Mouse (Mus musculus) midbrain, embryonic 12.5 days (tissue): ENCODE measurements around the gene Gm8122. TPM values are rescaled to one million over a fixed set of nuclear protein-coding genes. Genes with fewer than 3 reads are reported as not detected.
"Not testable (repeated sequence)": the region's sequence is repeated elsewhere in the genome, so short reads cannot be mapped to it uniquely, and the experiment has no call there.

Experiments used
- ATAC-seq: fragments of 200-750 bp; cut with Nextera tagmentation; 2 replicates; pipeline ENCODE4 v1.8.0; 2017; ENCODE audit warnings: low read depth, moderate TSS enrichment, moderate library complexity; ENCODE audit not compliant: low FRiP score
- H3K27ac ChIP-seq: fragments of 300-500 bp; sonication (generic); replicated peaks from 2 replicates; pipeline ENCODE4 v1.5.1; 2016; ENCODE audit warnings: mild to moderate bottlenecking
- H3K27me3 ChIP-seq: fragments of 300-500 bp; sonication (generic); 2 replicates; pipeline ENCODE4 v1.6.1; 2016; ENCODE audit warnings: mild to moderate bottlenecking
- H3K36me3 ChIP-seq: fragments of 300-500 bp; sonication (generic); 2 replicates; pipeline ENCODE4 v1.6.1; 2016
- H3K4me1 ChIP-seq: fragments of 300-500 bp; sonication (generic); 2 replicates; pipeline ENCODE4 v1.6.1; 2016
- H3K4me2 ChIP-seq: fragments of 300-500 bp; sonication (generic); replicated peaks from 2 replicates; pipeline ENCODE4 v1.6.1; 2016; ENCODE audit warnings: mild to moderate bottlenecking, moderate library complexity
- H3K4me3 ChIP-seq: fragments of 300-500 bp; sonication (generic); 2 replicates; pipeline ENCODE4 v1.5.1; 2016; ENCODE audit warnings: mild to moderate bottlenecking
- H3K9ac ChIP-seq: fragments of 300-500 bp; sonication (generic); replicated peaks from 2 replicates; pipeline ENCODE4 v1.6.1; 2016; ENCODE audit warnings: mild to moderate bottlenecking, moderate library complexity
- H3K9me3 ChIP-seq: fragments of 300-500 bp; sonication (generic); 2 replicates; pipeline ENCODE4 v1.6.1; 2016; ENCODE audit warnings: mild to moderate bottlenecking
- WGBS: fragments of 180-500 bp; shearing (Covaris S2); methylation state at CpG from one replicate; pipeline ENCODE4 v1.1.7; 2016; 5-methylcytosine and 5-hydroxymethylcytosine counted together
- polyA plus RNA-seq: library from polyadenylated mRNA; unstranded; fragments of >200 nt; fragmentation: Nextera tagmentation; extraction: Ambion mirVana; gene quantifications from 2 replicates; pipeline ENCODE4 v1.2.1, GENCODE M21; 2016

Gene Gm8122
- polyA plus RNA-seq, 1 experiment from 2014 or later, result not detected

DNA sequence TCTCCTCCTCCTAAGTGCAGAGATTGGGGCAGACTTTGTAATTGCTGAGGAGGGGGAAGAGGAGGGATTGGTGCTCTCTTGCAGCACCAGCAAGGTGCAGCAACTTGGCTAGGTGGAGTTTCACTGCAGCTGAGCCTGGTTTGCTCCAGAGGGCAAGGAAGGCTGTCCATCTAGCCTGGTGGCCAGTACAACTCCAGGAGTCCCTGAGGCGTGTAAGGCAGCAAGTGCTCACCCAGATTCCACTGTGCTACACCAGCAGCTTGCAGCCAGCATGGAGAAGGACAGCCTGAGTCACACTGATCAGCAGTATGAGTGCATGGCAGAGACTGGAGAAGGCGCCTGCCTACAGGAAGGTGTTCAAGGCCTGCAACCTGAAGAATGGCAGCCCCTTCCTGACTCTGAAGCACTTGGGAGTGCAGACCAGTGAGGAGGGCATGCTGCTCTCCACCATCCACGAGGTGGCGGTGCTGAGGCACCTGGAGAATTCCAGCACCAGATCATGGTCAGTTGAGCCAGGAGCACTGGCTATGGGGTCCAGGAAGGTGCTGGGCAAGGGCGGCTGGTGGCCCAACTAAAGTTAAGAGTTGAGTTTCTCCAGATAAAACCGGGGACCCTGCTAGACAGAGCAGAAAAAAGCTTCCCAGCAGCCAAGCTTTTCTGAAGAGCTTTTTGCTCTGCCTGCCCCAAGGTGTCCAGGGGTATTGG is 15.6 kb upstream of the Gm8122 start:
- H3K36me3 ChIP-seq, ATAC-seq, H3K4me2 ChIP-seq, H3K4me1 ChIP-seq, H3K9me3 ChIP-seq, H3K27ac ChIP-seq, H3K27me3 ChIP-seq, H3K9ac ChIP-seq, H3K4me3 ChIP-seq: not testable (repeated sequence)
- 38% methylated on average over 5 of the region's 6 CpGs for WGBS

- not testable (repeated sequence) for H3K9ac ChIP-seq, ATAC-seq
- 23% methylated on average over 10 of the region's 12 CpGs for WGBS
Observed at GRCm38 (mm10) chr14:43249611-43250170, 14.6 kb upstream of the Gm8122 start.

DNA sequence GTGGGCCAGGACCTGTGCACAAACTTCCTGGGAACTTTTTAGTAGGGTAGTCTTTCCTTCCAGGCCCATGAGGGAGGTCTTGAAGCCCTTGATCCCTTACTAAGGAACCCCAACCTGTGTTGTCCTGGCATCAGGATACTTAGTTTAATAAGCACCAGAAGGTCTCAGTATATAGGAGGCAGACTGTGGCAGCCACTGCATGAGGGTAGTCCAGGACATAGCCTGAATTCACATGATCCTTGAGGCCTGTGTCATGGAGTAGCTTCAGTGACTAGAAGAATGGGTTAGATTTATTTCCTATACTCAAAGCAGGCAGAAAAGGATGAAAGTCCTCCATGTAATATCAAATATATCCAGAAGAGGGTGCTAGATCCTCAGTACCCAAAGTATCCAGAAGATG is 2.7 kb upstream of the Gm8122 start:
- H3K4me3 ChIP-seq, H3K9me3 ChIP-seq, H3K27me3 ChIP-seq, H3K4me2 ChIP-seq, ATAC-seq, H3K27ac ChIP-seq, H3K4me1 ChIP-seq, H3K9ac ChIP-seq, H3K36me3 ChIP-seq: not testable (repeated sequence)

More at GRCm38 (mm10) chr14:43249611-43250170, 14.6 kb upstream of the Gm8122 start:
- not testable (repeated sequence) for H3K9me3 ChIP-seq, H3K27me3 ChIP-seq, H3K4me1 ChIP-seq, H3K4me3 ChIP-seq, H3K4me2 ChIP-seq, H3K27ac ChIP-seq, H3K36me3 ChIP-seq

Other genes with a start within 250 kb of the Gm8122 start
- not detected in 2 replicates for gene Gm8082, start 241.7 kb downstream of the Gm8122 start, polyA plus RNA-seq
- not detected in 2 replicates for gene Gm10376, start 219.7 kb downstream of the Gm8122 start, polyA plus RNA-seq
- gene Gm8094, start 158.7 kb downstream of the Gm8122 start, polyA plus RNA-seq, result not detected in 2 replicates
- gene Gm8104, start 134.7 kb downstream of the Gm8122 start, polyA plus RNA-seq, result not detected in 2 replicates
- gene Gm7233, start 55.4 kb downstream of the Gm8122 start, polyA plus RNA-seq, result not detected in 2 replicates
- gene Gm8126, start 23.3 kb upstream of the Gm8122 start, polyA plus RNA-seq, result not detected in 2 replicates
- not detected in 2 replicates for gene Gm9732, start 39.7 kb upstream of the Gm8122 start, polyA plus RNA-seq
- gene Gm8127, start 58.5 kb upstream of the Gm8122 start, polyA plus RNA-seq, result not detected in 2 replicates
- not detected in 2 replicates for gene 1700001F09Rik, start 112.5 kb upstream of the Gm8122 start, polyA plus RNA-seq
- gene Gm8138, start 181.0 kb upstream of the Gm8122 start, polyA plus RNA-seq, result not detected in 2 replicates